Mouse (Mus musculus): ENCODE data around the gene Ilf3. TPM values are rescaled to one million over a fixed set of nuclear protein-coding genes. Genes with fewer than 3 reads are reported as not detected.
A peak's percentile ranks its signal among the peaks of the same experiment; 100 is the strongest.
"Not testable (repeated sequence)": the region's sequence is repeated elsewhere in the genome, so short reads cannot be mapped to it uniquely, and the experiment has no call there.

Ilf3 gene
- polyA plus RNA-seq (2012; ENCODE audit: insufficient read depth, insufficient read length, low replicate concordance, missing spikeins): not detected in 2 replicates

DNA sequence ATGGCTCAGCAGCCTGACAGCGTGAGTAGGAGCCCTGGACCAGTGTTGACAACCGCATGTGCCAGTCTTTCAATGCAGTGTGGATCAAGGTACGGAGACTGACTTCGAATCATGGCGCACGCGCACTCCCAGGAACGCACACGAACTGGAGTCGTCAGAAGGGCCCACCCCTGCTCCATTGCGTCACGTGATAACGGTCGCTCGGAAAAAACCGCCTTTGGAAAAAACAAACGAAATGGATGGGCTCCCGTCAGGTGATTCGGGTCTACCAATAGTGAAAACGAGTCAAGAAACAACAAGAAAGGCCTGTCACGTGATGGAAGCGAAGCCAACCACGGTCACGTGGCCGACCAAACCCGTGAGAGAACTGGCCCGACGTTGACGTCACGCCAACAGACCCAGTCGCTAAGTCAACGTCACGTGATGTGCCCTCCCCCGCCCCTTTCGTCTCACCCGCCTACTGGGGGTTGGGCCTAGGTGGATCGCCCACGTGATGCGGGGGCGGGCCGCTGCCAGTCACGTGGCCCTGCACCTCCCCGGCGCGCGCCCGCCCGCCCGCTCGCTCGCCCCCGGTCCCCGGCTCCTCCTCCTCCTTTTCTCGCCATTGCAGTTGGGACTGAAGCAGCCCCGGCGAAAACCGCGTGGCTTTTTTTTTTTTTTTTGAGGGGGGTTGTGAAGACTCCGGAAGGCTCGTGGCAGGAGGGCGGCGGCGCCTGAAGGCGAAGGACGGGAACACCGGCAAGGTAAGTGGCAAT lies at the start of gene Ilf3:
Gene Ilf3, plus strand, starts transcription at position 515 of the 755 bp plus-strand sequence.
- H3K4me1 ChIP-seq (ENCODE audit: control insufficient read depth, insufficient read depth, low read length): peaks cover 6% of the 10 kb centered on the region
- H3K4me3 ChIP-seq (ENCODE audit: insufficient read depth, low read depth, low read length): peak within 1 kb of the TSS; percentile 99
- under 1% methylated on average over 66 of the region's 66 CpGs for WGBS
- TF ChIP-seq POLR2A (IDR thresholded peaks at IDR 0.05; ENCODE audit: insufficient read depth, low read depth, low read length) (peak; percentile 46), CTCF (IDR thresholded peaks at IDR 0.05; ENCODE audit: insufficient read depth, low read depth, low read length) (no peak)
- H3K27ac ChIP-seq (ENCODE audit: insufficient read depth, low read depth, low read length): peak within 1 kb of the TSS; percentile 93

DNA sequence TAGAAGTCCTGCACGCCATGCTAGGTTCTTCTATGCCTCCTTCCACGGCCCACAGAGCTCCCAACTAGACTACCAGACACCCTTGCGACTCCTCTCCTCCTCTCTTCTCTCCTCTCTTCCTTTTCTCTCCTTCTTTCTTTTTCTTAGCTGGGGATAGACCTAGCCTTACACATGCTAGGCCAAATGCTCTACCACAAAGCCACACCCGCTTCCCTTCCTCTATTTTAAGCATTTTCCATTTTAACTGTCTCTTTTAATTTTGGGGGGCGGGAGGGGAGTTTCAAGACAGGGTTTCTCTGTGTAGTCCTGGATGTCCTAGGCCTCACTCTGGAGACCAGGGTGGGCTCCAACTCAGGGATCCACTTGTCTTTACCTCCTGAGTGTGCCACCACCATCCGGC lies 48.9 kb upstream of the Ilf3 start:
- no peak overlapping the region for H3K27ac ChIP-seq (ENCODE audit: insufficient read depth, low read depth, low read length)
- 94% methylated on average over 6 of the region's 6 CpGs for WGBS
- no peak overlapping the region for H3K4me3 ChIP-seq (ENCODE audit: insufficient read depth, low read depth, low read length)
- H3K4me1 ChIP-seq (ENCODE audit: control insufficient read depth, insufficient read depth, low read length): peaks cover 10% of the 10 kb centered on the region
- TF ChIP-seq CTCF (IDR thresholded peaks at IDR 0.05; ENCODE audit: insufficient read depth, low read depth, low read length) (no peak), POLR2A (IDR thresholded peaks at IDR 0.05; ENCODE audit: insufficient read depth, low read depth, low read length) (no peak)

DNA sequence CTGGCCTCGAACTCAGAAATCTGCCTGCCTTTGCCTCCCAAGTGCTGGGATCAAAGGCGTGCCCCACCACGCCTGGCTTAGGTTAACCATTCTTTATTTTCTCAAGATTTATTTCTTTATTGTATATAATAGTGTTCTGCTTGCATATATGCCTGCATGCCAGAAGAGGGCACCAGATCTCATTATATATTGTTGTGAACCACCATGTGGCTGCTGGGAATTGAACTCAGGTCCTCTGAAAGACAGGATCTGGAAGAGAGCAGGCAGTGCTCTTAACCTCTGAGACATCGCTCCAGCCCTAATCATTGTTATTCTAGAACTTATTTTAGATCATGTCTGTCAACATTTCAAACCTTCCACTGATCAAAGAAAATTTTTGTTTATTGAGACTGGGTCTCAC lies 48.2 kb upstream of the Ilf3 start:
- Histone ChIP-seq H3K4me1 (ENCODE audit: control insufficient read depth, insufficient read depth, low read length) (peaks cover 10% of the 10 kb centered on the region), H3K4me3 (ENCODE audit: insufficient read depth, low read depth, low read length) (no peak overlapping the region), H3K27ac (ENCODE audit: insufficient read depth, low read depth, low read length) (no peak overlapping the region)
- WGBS: 98% methylated on average over 4 of the region's 4 CpGs
- TF ChIP-seq CTCF (IDR thresholded peaks at IDR 0.05; ENCODE audit: insufficient read depth, low read depth, low read length): no peak
- no peak for TF ChIP-seq POLR2A (IDR thresholded peaks at IDR 0.05; ENCODE audit: insufficient read depth, low read depth, low read length)

DNA sequence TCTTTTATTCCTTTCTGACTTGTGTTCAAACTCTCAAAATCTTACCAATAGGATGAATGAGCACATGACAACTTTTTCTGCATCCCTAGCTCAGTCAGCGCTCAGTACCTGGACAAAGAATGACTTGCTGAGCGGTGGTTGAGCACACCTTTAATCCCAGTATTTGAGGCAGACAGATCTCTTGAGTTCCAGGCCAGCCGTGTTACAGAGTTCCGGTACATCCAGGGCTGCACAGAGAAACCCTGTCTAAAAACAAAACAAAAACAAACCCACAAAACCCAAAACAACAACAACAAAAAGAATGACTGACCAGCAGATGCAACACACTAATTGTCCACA lies 47.4 kb upstream of the Ilf3 start:
- TF ChIP-seq CTCF (IDR thresholded peaks at IDR 0.05; ENCODE audit: insufficient read depth, low read depth, low read length) (no peak), POLR2A (IDR thresholded peaks at IDR 0.05; ENCODE audit: insufficient read depth, low read depth, low read length) (no peak)
- Histone ChIP-seq H3K4me3 (ENCODE audit: insufficient read depth, low read depth, low read length) (peak overlapping the region; percentile 76), H3K4me1 (ENCODE audit: control insufficient read depth, insufficient read depth, low read length) (peaks cover 10% of the 10 kb centered on the region), H3K27ac (ENCODE audit: insufficient read depth, low read depth, low read length) (no peak overlapping the region)
- 13% methylated on average over 4 of the region's 4 CpGs for WGBS

DNA sequence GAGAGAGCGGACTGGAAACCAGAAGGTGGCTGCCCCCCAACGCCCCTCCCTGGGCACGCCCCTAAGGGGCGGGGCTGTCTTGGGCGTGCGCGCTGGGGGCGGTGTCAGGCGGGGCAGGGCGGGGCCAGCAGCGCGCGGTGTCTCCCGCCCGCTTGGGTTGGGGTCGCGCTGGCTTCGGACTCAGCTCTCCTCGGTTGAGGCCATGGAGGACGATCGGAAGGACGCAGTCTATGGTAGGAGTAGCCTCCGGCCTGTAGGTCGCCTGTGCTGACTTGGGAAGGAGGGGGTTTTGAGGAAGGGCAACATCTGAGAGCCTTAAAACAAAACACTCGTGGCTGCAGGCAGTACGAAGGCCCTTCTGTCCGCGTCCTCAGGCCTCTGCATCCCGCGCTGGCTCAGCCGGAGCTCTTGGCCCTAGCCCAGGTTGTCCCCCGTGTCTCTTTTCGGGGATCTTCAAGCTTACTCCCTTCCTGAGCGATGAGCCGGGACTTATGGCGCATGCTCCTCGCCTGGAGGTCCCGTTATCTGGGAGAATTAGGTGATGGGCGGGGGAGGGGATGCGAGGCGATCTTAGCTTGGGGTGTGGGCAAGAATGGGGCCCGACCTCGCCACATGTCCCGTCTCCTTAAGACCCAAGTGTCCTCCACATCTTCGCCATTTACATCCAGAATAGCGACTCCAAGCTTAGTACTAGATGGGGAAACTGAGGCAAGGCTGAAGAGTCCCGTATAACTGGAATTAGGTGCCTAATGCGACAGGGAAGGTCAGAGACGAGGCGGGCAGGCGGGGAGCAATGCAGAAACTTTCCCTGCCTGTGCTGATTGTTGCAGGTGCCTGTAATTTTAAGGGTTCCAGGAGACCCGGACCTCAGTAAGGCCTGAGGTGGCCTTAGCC lies 46.8 kb upstream of the Ilf3 start, which contains the start of gene Slc44a2:
Gene Slc44a2, plus strand, starts transcription at position 80 of the 894 bp plus-strand sequence.
- under 1% methylated on average over 52 of the region's 52 CpGs for WGBS
- Histone ChIP-seq H3K27ac (ENCODE audit: insufficient read depth, low read depth, low read length) (peak within 1 kb of the TSS; percentile 69), H3K4me3 (ENCODE audit: insufficient read depth, low read depth, low read length) (peak within 1 kb of the TSS; percentile 76), H3K4me1 (ENCODE audit: control insufficient read depth, insufficient read depth, low read length) (peaks cover 10% of the 10 kb centered on the region)
- peak; percentile 51 for TF ChIP-seq POLR2A (IDR thresholded peaks at IDR 0.05; ENCODE audit: insufficient read depth, low read depth, low read length)
- TF ChIP-seq CTCF (IDR thresholded peaks at IDR 0.05; ENCODE audit: insufficient read depth, low read depth, low read length): no peak

DNA sequence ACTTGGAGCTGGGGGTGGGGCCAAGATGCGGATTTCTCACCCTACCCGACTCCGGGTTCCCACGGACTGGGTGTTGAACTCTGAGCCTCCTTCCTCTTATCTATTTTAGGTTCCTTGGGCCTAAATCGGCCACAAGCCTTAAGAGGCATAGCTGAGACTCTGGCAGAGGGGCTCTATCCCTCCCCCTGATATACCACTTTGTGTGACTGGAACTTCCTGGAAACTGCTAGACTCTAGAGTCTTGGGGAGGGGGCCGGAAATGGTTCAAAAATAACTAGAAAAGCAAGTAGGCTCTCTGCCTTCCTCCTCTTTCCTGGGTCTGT lies 46.2 kb upstream of the Ilf3 start:
- no peak for TF ChIP-seq CTCF (IDR thresholded peaks at IDR 0.05; ENCODE audit: insufficient read depth, low read depth, low read length)
- no peak for TF ChIP-seq POLR2A (IDR thresholded peaks at IDR 0.05; ENCODE audit: insufficient read depth, low read depth, low read length)
- Histone ChIP-seq H3K27ac (ENCODE audit: insufficient read depth, low read depth, low read length) (no peak overlapping the region; the same call in 1 of the 2 replicates), H3K4me3 (ENCODE audit: insufficient read depth, low read depth, low read length) (peak overlapping the region; percentile 76), H3K4me1 (ENCODE audit: control insufficient read depth, insufficient read depth, low read length) (peaks cover 10% of the 10 kb centered on the region)
- WGBS: 10% methylated on average over 6 of the region's 6 CpGs

DNA sequence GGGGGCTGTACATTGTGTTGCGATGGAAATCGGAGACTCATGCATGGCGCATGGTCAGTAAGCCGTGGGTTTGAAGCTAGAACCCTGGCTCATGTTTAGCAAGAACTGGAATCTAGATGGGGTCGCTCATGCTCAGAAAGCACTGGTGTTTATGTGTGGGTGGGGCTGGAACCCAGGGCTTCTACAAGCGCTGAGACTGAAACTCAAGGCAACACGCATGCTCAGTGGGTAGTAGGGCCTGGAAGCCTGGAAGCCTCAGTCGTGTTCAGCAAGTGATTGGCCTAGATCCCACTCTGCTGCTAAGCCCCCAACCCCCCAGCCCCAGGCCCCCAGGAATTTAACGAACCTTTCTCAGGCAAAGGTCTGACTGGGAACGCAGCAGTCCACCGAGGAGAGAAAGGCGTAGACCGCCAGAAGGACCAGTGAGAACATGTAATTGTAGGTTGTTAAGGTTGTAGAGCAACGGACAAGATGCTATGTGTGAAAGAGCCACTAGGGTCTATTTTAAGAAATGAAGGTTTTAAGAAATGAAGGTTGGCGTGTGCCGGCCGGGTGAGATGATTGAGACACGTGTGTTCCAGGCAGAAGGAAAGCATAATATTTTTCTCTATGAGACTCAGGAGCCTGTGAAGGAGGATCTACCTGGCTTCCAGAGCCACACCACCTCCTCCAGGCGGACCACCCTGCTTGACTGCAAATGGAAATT lies 45.3 kb upstream of the Ilf3 start:
- Histone ChIP-seq H3K4me3 (ENCODE audit: insufficient read depth, low read depth, low read length) (peak overlapping the region; percentile 15; the same call in 1 of the 2 replicates), H3K27ac (ENCODE audit: insufficient read depth, low read depth, low read length) (no peak overlapping the region), H3K4me1 (ENCODE audit: control insufficient read depth, insufficient read depth, low read length) (peaks cover 13% of the 10 kb centered on the region)
- WGBS: 43% methylated on average over 19 of the region's 19 CpGs
- TF ChIP-seq CTCF (IDR thresholded peaks at IDR 0.05; ENCODE audit: insufficient read depth, low read depth, low read length): no peak
- TF ChIP-seq POLR2A (IDR thresholded peaks at IDR 0.05; ENCODE audit: insufficient read depth, low read depth, low read length): no peak

DNA sequence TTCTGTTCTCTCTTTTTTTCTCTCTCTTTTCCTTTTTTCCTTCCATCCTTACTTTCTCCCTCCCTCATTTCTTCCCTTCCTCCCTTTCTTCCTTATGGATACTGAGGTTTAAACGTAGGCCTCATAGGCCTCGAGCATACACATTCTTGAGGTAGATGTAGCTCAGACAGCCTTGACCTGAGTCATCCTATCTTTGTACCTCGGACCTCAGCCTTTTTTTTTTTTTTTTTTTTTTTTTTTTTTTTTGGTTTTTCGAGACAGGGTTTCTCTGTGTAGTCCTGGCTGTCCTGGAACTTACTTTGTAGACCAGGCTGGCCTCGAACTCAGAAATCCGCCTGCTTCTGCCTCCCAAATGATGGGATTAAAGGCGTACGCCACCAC lies 44.8 kb upstream of the Ilf3 start:
- H3K4me3 ChIP-seq (ENCODE audit: insufficient read depth, low read depth, low read length); H3K27ac ChIP-seq (ENCODE audit: insufficient read depth, low read depth, low read length): not testable (repeated sequence)
- H3K4me1 ChIP-seq (ENCODE audit: control insufficient read depth, insufficient read depth, low read length): peaks cover 13% of the 10 kb centered on the region
- 87% methylated on average over 8 of the region's 8 CpGs for WGBS

Measured in olfactory bulb, adult 2 months (tissue).